Mouse (Mus musculus): ENCODE results near the gene Anapc15. TPM values are rescaled to one million over a fixed set of nuclear protein-coding genes. Genes with fewer than 3 reads are reported as not detected.
"Not testable (repeated sequence)": the region's sequence is repeated elsewhere in the genome, so short reads cannot be mapped to it uniquely, and the experiment has no call there.

Gene Anapc15
- polyA plus RNA-seq, 1 experiment = 85.0 TPM

GRCm38 (mm10) chr7:101935957-101936356 is 72.4 kb downstream of the Anapc15 start:
- Histone ChIP-seq H3K36me3 (ENCODE audit: control insufficient read depth, insufficient read depth) (no peaks in the 10 kb centered on the region), H3K79me2 (ENCODE audit: control insufficient read depth, insufficient read depth) (peaks cover 67% of the 10 kb centered on the region), H3K4me3 (ENCODE audit: insufficient read depth, poor library complexity, severe bottlenecking) (no peak overlapping the region), H3K27me3 (ENCODE audit: control insufficient read depth, insufficient read depth, insufficient read length) (no peaks in the 10 kb centered on the region), H3K79me3 (ENCODE audit: low read depth) (peaks cover 61% of the 10 kb centered on the region), H3ac (ENCODE audit: control insufficient read depth, insufficient read length, low read depth) (no peak overlapping the region)
- TF ChIP-seq CEBPB (IDR thresholded peaks at IDR 0.05; ENCODE audit: low read depth) (no peak), MAX (IDR thresholded peaks at IDR 0.05) (no peak), MYOG (IDR thresholded peaks at IDR 0.05; ENCODE audit: control insufficient read depth, extremely low read depth, insufficient read length) (no peak), MYOD1 (IDR thresholded peaks at IDR 0.05; ENCODE audit: control insufficient read depth, insufficient read length, low read depth) (no peak), CTCF (IDR thresholded peaks at IDR 0.05; ENCODE audit: control insufficient read depth, insufficient read depth, insufficient read length) (no peak), FOSL1 (IDR thresholded peaks at IDR 0.05; ENCODE audit: insufficient read depth, low read length, poor library complexity, severe bottlenecking) (no peak), USF1 (IDR thresholded peaks at IDR 0.05; ENCODE audit: low read depth) (no peak)

GRCm38 (mm10) chr7:101936996-101937395 is 73.5 kb downstream of the Anapc15 start:
- H3K79me2 ChIP-seq (ENCODE audit: control insufficient read depth, insufficient read depth) = peaks cover 78% of the 10 kb centered on the region
- H3K27me3 ChIP-seq (ENCODE audit: control insufficient read depth, insufficient read depth, insufficient read length) = no peaks in the 10 kb centered on the region
- no peaks in the 10 kb centered on the region for H3K36me3 ChIP-seq (ENCODE audit: control insufficient read depth, insufficient read depth)

DNA sequence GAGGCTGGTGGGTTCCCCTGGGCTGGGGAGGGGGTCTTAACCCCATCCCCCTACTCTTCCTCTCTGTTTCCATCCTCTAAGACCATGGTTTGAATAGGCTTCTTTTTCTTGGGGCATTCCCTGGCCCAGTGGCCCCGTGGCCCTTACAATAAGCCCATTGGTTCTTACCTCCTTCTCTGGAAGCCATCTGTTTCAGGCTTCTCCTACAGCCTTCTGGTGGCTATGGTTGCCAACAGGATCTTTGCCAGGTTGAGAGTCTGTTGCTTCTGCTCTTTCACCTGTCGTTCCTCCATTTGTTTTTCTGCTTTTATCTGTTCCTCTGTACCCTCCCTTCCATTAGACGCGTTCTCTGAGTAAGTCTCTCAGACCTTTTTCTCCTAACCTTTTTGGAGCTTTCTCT is 74.1 kb downstream of the Anapc15 start:
- no peaks in the 10 kb centered on the region for H3K27me3 ChIP-seq (ENCODE audit: control insufficient read depth, insufficient read depth, insufficient read length)
- H3K36me3 ChIP-seq (ENCODE audit: control insufficient read depth, insufficient read depth) = no peaks in the 10 kb centered on the region
- H3K4me3 ChIP-seq (ENCODE audit: insufficient read depth, poor library complexity, severe bottlenecking) = no peak overlapping the region
- peaks cover 82% of the 10 kb centered on the region for H3K79me2 ChIP-seq (ENCODE audit: control insufficient read depth, insufficient read depth)
- peaks cover 69% of the 10 kb centered on the region for H3K79me3 ChIP-seq (ENCODE audit: low read depth)
- no peak overlapping the region for H3ac ChIP-seq (ENCODE audit: control insufficient read depth, insufficient read length, low read depth)
- TF ChIP-seq CTCF (IDR thresholded peaks at IDR 0.05; ENCODE audit: control insufficient read depth, insufficient read depth, insufficient read length) (no peak), FOSL1 (IDR thresholded peaks at IDR 0.05; ENCODE audit: insufficient read depth, low read length, poor library complexity, severe bottlenecking) (no peak), MYOG (IDR thresholded peaks at IDR 0.05; ENCODE audit: control insufficient read depth, extremely low read depth, insufficient read length) (no peak), CEBPB (IDR thresholded peaks at IDR 0.05; ENCODE audit: low read depth) (no peak), USF1 (IDR thresholded peaks at IDR 0.05; ENCODE audit: low read depth) (no peak), MAX (IDR thresholded peaks at IDR 0.05) (no peak), MYOD1 (IDR thresholded peaks at IDR 0.05; ENCODE audit: control insufficient read depth, insufficient read length, low read depth) (no peak)

More at GRCm38 (mm10) chr7:101936996-101937395, 73.5 kb downstream of the Anapc15 start:
- Histone ChIP-seq H3ac (ENCODE audit: control insufficient read depth, insufficient read length, low read depth) (no peak overlapping the region), H3K4me3 (ENCODE audit: insufficient read depth, poor library complexity, severe bottlenecking) (no peak overlapping the region), H3K79me3 (ENCODE audit: low read depth) (peaks cover 68% of the 10 kb centered on the region)
- no peak for TF ChIP-seq CTCF (IDR thresholded peaks at IDR 0.05; ENCODE audit: control insufficient read depth, insufficient read depth, insufficient read length)
- no peak for TF ChIP-seq MYOG (IDR thresholded peaks at IDR 0.05; ENCODE audit: control insufficient read depth, extremely low read depth, insufficient read length)
- no peak for TF ChIP-seq CEBPB (IDR thresholded peaks at IDR 0.05; ENCODE audit: low read depth)
- no peak for TF ChIP-seq MAX (IDR thresholded peaks at IDR 0.05)
- TF ChIP-seq MYOD1 (IDR thresholded peaks at IDR 0.05; ENCODE audit: control insufficient read depth, insufficient read length, low read depth) = no peak
- TF ChIP-seq USF1 (IDR thresholded peaks at IDR 0.05; ENCODE audit: low read depth) = no peak
- no peak for TF ChIP-seq FOSL1 (IDR thresholded peaks at IDR 0.05; ENCODE audit: insufficient read depth, low read length, poor library complexity, severe bottlenecking)

DNA sequence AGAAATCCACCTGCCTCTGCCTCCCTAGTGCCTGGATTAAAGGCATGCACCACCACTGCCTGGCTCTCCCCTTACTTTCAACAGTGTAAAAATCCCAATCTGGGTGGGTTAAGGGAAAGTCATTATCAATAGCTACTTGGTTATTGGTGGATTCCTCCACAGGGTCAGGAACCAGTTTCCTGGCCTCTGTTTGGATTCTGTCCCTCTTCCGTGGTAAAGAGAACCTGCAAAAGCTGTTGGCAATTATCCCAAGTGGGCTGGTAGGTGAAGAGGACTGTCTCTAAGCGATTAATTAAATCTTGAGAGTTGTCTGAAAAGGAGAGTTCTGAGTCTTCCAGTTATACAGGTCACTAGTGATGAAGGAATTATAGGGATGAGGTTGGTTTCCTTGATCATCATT is 74.8 kb downstream of the Anapc15 start:
- Histone ChIP-seq H3K36me3 (ENCODE audit: control insufficient read depth, insufficient read depth) (no peaks in the 10 kb centered on the region), H3K4me3 (ENCODE audit: insufficient read depth, poor library complexity, severe bottlenecking) (no peak overlapping the region), H3ac (ENCODE audit: control insufficient read depth, insufficient read length, low read depth) (no peak overlapping the region), H3K79me2 (ENCODE audit: control insufficient read depth, insufficient read depth) (peaks cover 82% of the 10 kb centered on the region), H3K79me3 (ENCODE audit: low read depth) (peaks cover 69% of the 10 kb centered on the region), H3K27me3 (ENCODE audit: control insufficient read depth, insufficient read depth, insufficient read length) (no peaks in the 10 kb centered on the region)
- no peak for TF ChIP-seq FOSL1 (IDR thresholded peaks at IDR 0.05; ENCODE audit: insufficient read depth, low read length, poor library complexity, severe bottlenecking)
- TF ChIP-seq MYOD1 (IDR thresholded peaks at IDR 0.05; ENCODE audit: control insufficient read depth, insufficient read length, low read depth) = no peak
- no peak for TF ChIP-seq MYOG (IDR thresholded peaks at IDR 0.05; ENCODE audit: control insufficient read depth, extremely low read depth, insufficient read length)
- TF ChIP-seq CTCF (IDR thresholded peaks at IDR 0.05; ENCODE audit: control insufficient read depth, insufficient read depth, insufficient read length) = no peak
- TF ChIP-seq CEBPB (IDR thresholded peaks at IDR 0.05; ENCODE audit: low read depth) = no peak
- no peak for TF ChIP-seq MAX (IDR thresholded peaks at IDR 0.05)
- no peak for TF ChIP-seq USF1 (IDR thresholded peaks at IDR 0.05; ENCODE audit: low read depth)

DNA sequence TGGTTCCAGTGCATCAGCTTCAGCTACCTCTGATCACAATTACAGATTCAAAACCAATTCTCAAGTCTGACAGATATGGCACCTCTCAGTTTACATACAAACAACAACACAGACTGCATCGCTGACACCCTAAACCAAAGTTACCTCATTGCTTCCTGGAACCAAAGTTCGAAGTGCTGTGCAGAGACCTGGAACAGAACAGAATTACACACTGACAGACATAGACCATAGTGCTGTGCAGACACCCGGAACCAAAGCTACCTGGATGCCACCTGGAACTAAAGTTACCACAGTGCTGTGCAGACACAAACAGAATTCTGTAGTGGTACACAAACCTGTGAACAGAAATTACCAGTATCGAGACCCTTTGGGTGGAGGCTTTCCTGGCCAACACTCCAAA is 76.2 kb downstream of the Anapc15 start:
- Histone ChIP-seq H3K27me3 (ENCODE audit: control insufficient read depth, insufficient read depth, insufficient read length) (no peaks in the 10 kb centered on the region), H3K79me2 (ENCODE audit: control insufficient read depth, insufficient read depth) (peaks cover 74% of the 10 kb centered on the region), H3K36me3 (ENCODE audit: control insufficient read depth, insufficient read depth) (no peaks in the 10 kb centered on the region), H3K4me3 (ENCODE audit: insufficient read depth, poor library complexity, severe bottlenecking) (no peak overlapping the region), H3ac (ENCODE audit: control insufficient read depth, insufficient read length, low read depth) (no peak overlapping the region), H3K79me3 (ENCODE audit: low read depth) (peaks cover 65% of the 10 kb centered on the region)
- TF ChIP-seq CTCF (IDR thresholded peaks at IDR 0.05; ENCODE audit: control insufficient read depth, insufficient read depth, insufficient read length) = no peak
- TF ChIP-seq MYOG (IDR thresholded peaks at IDR 0.05; ENCODE audit: control insufficient read depth, extremely low read depth, insufficient read length) = no peak
- no peak for TF ChIP-seq MAX (IDR thresholded peaks at IDR 0.05)
- TF ChIP-seq CEBPB (IDR thresholded peaks at IDR 0.05; ENCODE audit: low read depth) = no peak

DNA sequence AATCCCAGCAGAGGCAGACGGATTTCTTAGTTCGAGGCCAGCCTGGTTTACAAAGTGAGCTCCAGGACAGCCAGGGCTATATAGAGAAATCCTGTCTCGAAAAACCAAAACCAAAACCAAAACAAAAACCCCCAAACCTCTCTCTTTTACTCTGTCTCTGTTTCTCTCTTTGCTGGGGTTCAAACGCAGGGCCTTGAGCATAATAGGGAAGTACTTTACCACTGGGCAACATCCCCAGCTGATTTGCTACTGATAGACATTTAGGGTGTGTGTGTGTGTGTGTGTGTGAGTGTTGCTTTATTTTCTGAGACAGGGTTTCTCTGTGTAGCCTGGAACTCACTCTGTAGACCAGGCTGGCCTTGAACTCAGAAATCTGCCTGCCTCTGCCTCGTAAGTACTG is 85.5 kb downstream of the Anapc15 start:
- Histone ChIP-seq H3K79me3 (ENCODE audit: low read depth) (peaks cover 42% of the 10 kb centered on the region), H3K79me2 (ENCODE audit: control insufficient read depth, insufficient read depth) (peaks cover 80% of the 10 kb centered on the region)
- H3K4me3 ChIP-seq (ENCODE audit: insufficient read depth, poor library complexity, severe bottlenecking); H3K27me3 ChIP-seq (ENCODE audit: control insufficient read depth, insufficient read depth, insufficient read length); H3K36me3 ChIP-seq (ENCODE audit: control insufficient read depth, insufficient read depth); H3ac ChIP-seq (ENCODE audit: control insufficient read depth, insufficient read length, low read depth): not testable (repeated sequence)

Small RNA genes lying within 50 kb of the gene (microRNA-seq; reads per million reads assigned to microRNA genes)
- not detected for gene Gm22655 (ENCODE audit: borderline microRNAs expressed)

Other genes starting within 250 kb of the Anapc15 start
- 67.3 TPM for gene Clpb, start 200.1 kb upstream of the Anapc15 start, polyA plus RNA-seq (2012; fragmentation: generic; extraction: Trizol)
- 0.05 TPM for gene Phox2a, start 45.4 kb upstream of the Anapc15 start, polyA plus RNA-seq (2012; fragmentation: generic; extraction: Trizol)
- 116 TPM for gene Inppl1, start 25.5 kb upstream of the Anapc15 start, polyA plus RNA-seq (2012; fragmentation: generic; extraction: Trizol)
- gene Folr2, start 6.5 kb upstream of the Anapc15 start, polyA plus RNA-seq (2012; fragmentation: generic; extraction: Trizol) = 0.08 TPM
- gene Folr1, start 7.1 kb downstream of the Anapc15 start, polyA plus RNA-seq (2012; fragmentation: generic; extraction: Trizol) = 0.67 TPM
- gene Lamtor1, start 42.2 kb downstream of the Anapc15 start, polyA plus RNA-seq (2012; fragmentation: generic; extraction: Trizol) = 200 TPM
- 0.12 TPM for gene Tomt, start 42.6 kb downstream of the Anapc15 start, polyA plus RNA-seq (2012; fragmentation: generic; extraction: Trizol)
- gene Lrrc51, start 70.2 kb downstream of the Anapc15 start, polyA plus RNA-seq (2012; fragmentation: generic; extraction: Trizol) = 1.7 TPM
- gene Numa1, start 70.4 kb downstream of the Anapc15 start, polyA plus RNA-seq (2012; fragmentation: generic; extraction: Trizol) = 80.4 TPM
- gene Il18bp, start 155.0 kb downstream of the Anapc15 start, polyA plus RNA-seq (2012; fragmentation: generic; extraction: Trizol) = 0.95 TPM
- gene Rnf121, start 201.8 kb downstream of the Anapc15 start, polyA plus RNA-seq (2012; fragmentation: generic; extraction: Trizol) = 55.8 TPM
- 13.2 TPM for gene Xndc1, start 201.8 kb downstream of the Anapc15 start, polyA plus RNA-seq (2012; fragmentation: generic; extraction: Trizol)
- 0.16 TPM for gene Xntrpc, start 202.0 kb downstream of the Anapc15 start, polyA plus RNA-seq (2012; fragmentation: generic; extraction: Trizol)
- not detected for gene Trpc2, start 219.4 kb downstream of the Anapc15 start, polyA plus RNA-seq (2012; fragmentation: generic; extraction: Trizol)
- gene Art1, start 238.0 kb downstream of the Anapc15 start, polyA plus RNA-seq (2012; fragmentation: generic; extraction: Trizol) = 0.05 TPM
- gene Art5, start 245.8 kb downstream of the Anapc15 start, polyA plus RNA-seq (2012; fragmentation: generic; extraction: Trizol) = not detected

All from C2C12 (cell line).